Mouse (Mus musculus): ENCODE measurements around the gene Hip1. TPM values are rescaled to one million over a fixed set of nuclear protein-coding genes. Genes with fewer than 3 reads are reported as not detected.

Hip1 gene
- polyA plus RNA-seq, 1 experiment from 2014 or later, result 46.9 TPM

DNA sequence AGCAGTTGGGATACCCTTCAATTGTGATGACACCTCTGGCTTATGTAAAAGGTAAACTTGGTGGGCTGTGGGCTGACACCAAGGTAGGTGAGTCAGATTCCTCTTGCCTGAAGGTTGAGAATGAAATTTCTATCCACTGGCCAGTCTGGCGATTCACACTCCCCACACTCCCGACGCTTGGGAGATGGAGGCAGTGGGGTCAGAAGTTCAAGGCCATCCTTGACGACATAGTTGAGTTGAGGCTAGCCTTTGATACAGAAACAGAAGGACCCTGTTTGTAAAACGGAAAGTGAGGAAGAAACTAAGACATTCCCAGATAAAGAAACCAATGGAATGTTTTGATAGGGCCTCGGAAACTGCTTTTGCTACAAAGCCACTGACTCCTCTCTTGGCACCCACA lies 145.5 kb downstream of the Hip1 start:
- H3K9me3 ChIP-seq (ENCODE audit: control insufficient read depth, low read depth, low read length), result no peaks in the 10 kb centered on the region
- WGBS, result 66% methylated on average over 6 of the region's 6 CpGs
- no peak for ATAC-seq (ENCODE audit: insufficient number of reproducible peaks, insufficient read depth, low FRiP score, low read depth)

DNA sequence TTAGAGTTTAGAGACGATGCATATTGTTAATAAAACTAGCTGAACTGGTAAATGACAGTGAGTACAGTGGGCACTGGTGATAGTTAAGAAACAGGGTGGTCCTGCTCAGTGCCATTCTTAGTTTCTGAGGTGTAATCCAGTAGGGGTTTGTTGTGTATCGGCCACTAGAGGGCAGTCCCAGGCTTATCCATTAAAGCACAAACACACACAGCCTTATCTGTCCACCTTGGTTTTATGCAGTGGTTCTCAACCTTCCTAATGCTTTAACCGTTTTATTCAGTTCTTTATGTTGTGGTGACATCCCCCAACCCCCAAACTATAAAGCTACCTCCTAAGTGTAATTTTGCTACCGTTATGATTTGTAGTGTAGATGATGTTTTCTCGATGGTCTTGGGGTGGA lies 149.1 kb downstream of the Hip1 start:
- Histone ChIP-seq H3K27ac (ENCODE audit: low read length) (no peak overlapping the region), H3K9ac (replicated peaks; ENCODE audit: low read depth, low read length) (no peak overlapping the region), H3K4me1 (ENCODE audit: control insufficient read depth, insufficient read depth, low read length) (peaks cover 10% of the 10 kb centered on the region; the same call in 1 of the 2 replicates), H3K4me3 (ENCODE audit: low read depth, low read length) (no peak overlapping the region), H3K4me2 (replicated peaks; ENCODE audit: low read depth, low read length) (no peak overlapping the region), H3K9me3 (ENCODE audit: control insufficient read depth, low read depth, low read length) (no peaks in the 10 kb centered on the region), H3K27me3 (ENCODE audit: control insufficient read depth, insufficient read depth, low read length) (no peaks in the 10 kb centered on the region), H3K36me3 (ENCODE audit: control insufficient read depth, insufficient read depth, low read length) (peaks cover 15% of the 10 kb centered on the region)
- 50% methylated on average over 5 of the region's 5 CpGs for WGBS
- no peak for ATAC-seq (ENCODE audit: insufficient number of reproducible peaks, insufficient read depth, low FRiP score, low read depth)

More for the DNA sequence above, 145.5 kb downstream of the Hip1 start:
- no peak overlapping the region for H3K27ac ChIP-seq (ENCODE audit: low read length)
- no peak overlapping the region for H3K4me2 ChIP-seq (replicated peaks; ENCODE audit: low read depth, low read length)
- no peaks in the 10 kb centered on the region for H3K36me3 ChIP-seq (ENCODE audit: control insufficient read depth, insufficient read depth, low read length)
- no peak overlapping the region for H3K4me3 ChIP-seq (ENCODE audit: low read depth, low read length)
- H3K4me1 ChIP-seq (ENCODE audit: control insufficient read depth, insufficient read depth, low read length), result no peaks in the 10 kb centered on the region
- no peak overlapping the region for H3K9ac ChIP-seq (replicated peaks; ENCODE audit: low read depth, low read length)
- H3K27me3 ChIP-seq (ENCODE audit: control insufficient read depth, insufficient read depth, low read length), result no peaks in the 10 kb centered on the region

DNA sequence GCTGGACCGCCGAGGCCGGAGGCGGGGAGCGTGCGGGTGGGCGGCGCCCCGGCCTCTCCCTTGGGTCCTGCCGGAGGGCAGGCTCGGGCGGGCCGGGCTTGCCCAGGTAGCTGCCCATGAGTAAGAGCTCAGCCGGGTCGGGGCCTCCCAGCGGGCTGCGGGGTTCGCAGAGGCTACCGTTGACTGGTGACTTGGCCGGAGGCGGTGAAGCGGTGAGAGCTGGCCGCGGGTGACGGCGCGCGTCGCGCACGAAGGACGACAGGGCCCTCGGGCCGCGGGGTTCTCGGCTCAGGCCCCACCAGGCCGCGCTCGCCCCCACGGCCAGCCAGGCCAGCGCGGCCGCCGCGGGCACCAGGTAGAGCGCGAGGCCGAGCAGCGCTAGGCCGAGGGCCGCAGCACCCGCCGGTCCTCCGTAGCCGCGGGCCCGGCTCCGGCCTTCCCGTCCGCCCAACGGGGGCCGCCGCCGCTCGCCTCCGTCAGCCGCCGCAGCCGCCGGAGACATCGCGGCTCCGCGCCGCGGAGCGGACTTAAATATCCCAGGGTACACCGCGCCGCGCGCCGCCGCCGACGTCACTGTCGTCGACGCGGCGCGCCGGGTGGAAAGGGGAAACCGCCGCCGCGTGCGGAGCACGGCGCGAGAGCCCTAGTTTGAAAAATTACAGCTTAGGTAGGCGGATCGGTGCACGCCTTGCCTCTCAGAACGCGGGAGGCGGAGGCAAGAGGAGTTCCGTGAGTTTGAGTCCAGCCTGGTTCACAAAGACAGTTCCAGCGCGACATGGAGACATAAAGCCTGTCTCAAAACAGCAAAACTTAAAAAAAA lies 150.7 kb downstream of the Hip1 start, which contains the start of gene Pom121:
Gene Pom121 (minus strand): TSS at position 543 of the 820 bp plus-strand sequence.
- H3K27me3 ChIP-seq (ENCODE audit: control insufficient read depth, insufficient read depth, low read length), result no peaks in the 10 kb centered on the region
- peaks cover 10% of the 10 kb centered on the region; the same call in 1 of the 2 replicates for H3K4me1 ChIP-seq (ENCODE audit: control insufficient read depth, insufficient read depth, low read length)
- ATAC-seq (ENCODE audit: insufficient number of reproducible peaks, insufficient read depth, low FRiP score, low read depth), result peak; percentile 89
- peak within 1 kb of the TSS; percentile 84 for H3K27ac ChIP-seq (ENCODE audit: low read length)
- peak within 1 kb of the TSS; percentile 92 for H3K4me3 ChIP-seq (ENCODE audit: low read depth, low read length)
- peak within 1 kb of the TSS; percentile 70 for H3K4me2 ChIP-seq (replicated peaks; ENCODE audit: low read depth, low read length)
- peaks cover 30% of the 10 kb centered on the region for H3K36me3 ChIP-seq (ENCODE audit: control insufficient read depth, insufficient read depth, low read length)
- WGBS, result under 1% methylated on average over 87 of the region's 110 CpGs
- H3K9me3 ChIP-seq (ENCODE audit: control insufficient read depth, low read depth, low read length), result no peaks in the 10 kb centered on the region
- H3K9ac ChIP-seq (replicated peaks; ENCODE audit: low read depth, low read length), result peak within 1 kb of the TSS; percentile 97

DNA sequence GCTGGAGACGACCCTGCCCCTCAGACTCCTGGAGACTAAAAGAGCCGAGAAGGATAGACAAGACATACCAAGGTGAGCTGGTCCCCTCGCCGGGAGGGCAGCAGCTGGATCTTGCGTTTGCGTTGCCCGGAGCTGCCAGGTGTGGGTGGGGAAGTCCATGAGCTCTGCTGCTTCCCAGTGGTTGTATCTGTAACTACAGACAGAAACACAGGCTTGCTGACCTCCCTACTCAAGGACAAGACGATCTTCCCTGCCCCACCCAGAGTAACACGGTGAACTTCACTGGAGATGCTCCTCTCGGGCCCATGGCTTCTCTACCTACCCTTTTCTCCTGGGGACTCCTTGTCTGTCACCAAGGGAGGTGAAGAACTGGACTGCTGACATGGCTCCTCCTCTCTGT lies 161.1 kb downstream of the Hip1 start:
- 83% methylated on average over 10 of the region's 10 CpGs for WGBS
- Histone ChIP-seq H3K4me2 (replicated peaks; ENCODE audit: low read depth, low read length) (no peak overlapping the region), H3K27me3 (ENCODE audit: control insufficient read depth, insufficient read depth, low read length) (no peaks in the 10 kb centered on the region), H3K9me3 (ENCODE audit: control insufficient read depth, low read depth, low read length) (no peaks in the 10 kb centered on the region), H3K36me3 (ENCODE audit: control insufficient read depth, insufficient read depth, low read length) (peaks cover 91% of the 10 kb centered on the region), H3K9ac (replicated peaks; ENCODE audit: low read depth, low read length) (no peak overlapping the region), H3K4me1 (ENCODE audit: control insufficient read depth, insufficient read depth, low read length) (no peaks in the 10 kb centered on the region), H3K27ac (ENCODE audit: low read length) (no peak overlapping the region), H3K4me3 (ENCODE audit: low read depth, low read length) (no peak overlapping the region)
- ATAC-seq (ENCODE audit: insufficient number of reproducible peaks, insufficient read depth, low FRiP score, low read depth), result no peak

- no peaks in the 10 kb centered on the region for H3K27me3 ChIP-seq (ENCODE audit: control insufficient read depth, insufficient read depth, low read length)
- 86% methylated on average over 7 of the region's 7 CpGs for WGBS
These were observed 162.2 kb downstream of the Hip1 start for GRCm38 (mm10) chr5:135382746-135383145.

DNA sequence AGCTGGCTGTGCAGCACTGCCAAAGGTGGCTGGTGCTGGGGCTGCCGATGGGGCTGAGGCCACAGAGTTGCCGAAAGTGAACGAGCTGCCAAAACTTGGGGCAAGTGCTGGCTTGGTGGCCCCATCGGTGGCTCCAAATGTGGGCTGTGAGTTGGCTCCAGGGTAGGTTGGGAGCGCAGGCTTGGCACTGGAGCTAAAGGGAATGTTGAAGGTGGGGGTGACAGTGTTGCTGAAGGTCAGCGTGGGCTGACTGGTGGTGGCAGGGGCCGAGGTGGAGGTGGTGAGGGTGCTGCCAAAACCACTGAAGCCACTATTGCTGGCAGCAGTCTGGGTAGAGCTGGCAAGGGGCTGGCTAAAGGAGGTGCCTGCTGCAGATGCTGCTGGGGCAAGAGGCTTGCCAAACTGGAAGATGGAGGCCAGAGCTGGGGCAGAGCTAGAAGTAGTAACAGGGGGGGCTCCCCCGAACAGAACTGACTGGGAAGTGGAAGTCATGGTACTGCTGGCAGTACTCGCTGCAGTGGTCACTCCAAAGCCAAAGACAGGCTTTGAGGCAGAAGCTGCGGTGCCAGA lies 163.5 kb downstream of the Hip1 start:
- no peak for ATAC-seq (ENCODE audit: insufficient number of reproducible peaks, insufficient read depth, low FRiP score, low read depth)
- Histone ChIP-seq H3K4me2 (replicated peaks; ENCODE audit: low read depth, low read length) (no peak overlapping the region), H3K36me3 (ENCODE audit: control insufficient read depth, insufficient read depth, low read length) (peaks cover 87% of the 10 kb centered on the region), H3K9me3 (ENCODE audit: control insufficient read depth, low read depth, low read length) (no peaks in the 10 kb centered on the region), H3K9ac (replicated peaks; ENCODE audit: low read depth, low read length) (no peak overlapping the region), H3K27me3 (ENCODE audit: control insufficient read depth, insufficient read depth, low read length) (no peaks in the 10 kb centered on the region), H3K27ac (ENCODE audit: low read length) (no peak overlapping the region), H3K4me1 (ENCODE audit: control insufficient read depth, insufficient read depth, low read length) (no peaks in the 10 kb centered on the region), H3K4me3 (ENCODE audit: low read depth, low read length) (no peak overlapping the region)
- 91% methylated on average over 10 of the region's 10 CpGs for whole genome bisulfite sequencing

More at GRCm38 (mm10) chr5:135382746-135383145, 162.2 kb downstream of the Hip1 start:
- H3K4me1 ChIP-seq (ENCODE audit: control insufficient read depth, insufficient read depth, low read length), result no peaks in the 10 kb centered on the region
- H3K36me3 ChIP-seq (ENCODE audit: control insufficient read depth, insufficient read depth, low read length), result peaks cover 92% of the 10 kb centered on the region
- H3K27ac ChIP-seq (ENCODE audit: low read length), result no peak overlapping the region
- ATAC-seq (ENCODE audit: insufficient number of reproducible peaks, insufficient read depth, low FRiP score, low read depth), result no peak
- no peaks in the 10 kb centered on the region for H3K9me3 ChIP-seq (ENCODE audit: control insufficient read depth, low read depth, low read length)
- no peak overlapping the region for H3K4me3 ChIP-seq (ENCODE audit: low read depth, low read length)
- H3K4me2 ChIP-seq (replicated peaks; ENCODE audit: low read depth, low read length), result no peak overlapping the region
- H3K9ac ChIP-seq (replicated peaks; ENCODE audit: low read depth, low read length), result no peak overlapping the region

DNA sequence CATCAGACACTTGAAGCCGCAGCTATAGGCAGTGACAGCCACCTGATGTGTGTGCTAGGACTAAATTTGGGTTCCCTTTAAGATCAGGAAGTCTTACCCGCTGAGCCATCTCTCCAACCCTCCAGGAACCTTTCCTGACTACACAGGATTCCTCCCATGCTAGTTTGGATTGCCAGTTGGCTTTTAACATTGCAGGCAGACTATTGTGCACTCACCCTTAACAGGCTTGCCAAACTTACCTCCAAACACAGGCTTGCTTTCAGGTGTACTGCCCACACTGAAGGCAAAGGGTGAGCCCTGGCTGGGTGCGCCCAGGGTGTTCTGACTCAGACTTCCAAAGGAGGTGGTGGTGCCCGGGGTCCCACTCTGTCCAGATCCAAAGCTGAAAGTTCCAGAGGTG lies 164.2 kb downstream of the Hip1 start:
- Histone ChIP-seq H3K9me3 (ENCODE audit: control insufficient read depth, low read depth, low read length) (no peaks in the 10 kb centered on the region), H3K4me3 (ENCODE audit: low read depth, low read length) (no peak overlapping the region), H3K4me2 (replicated peaks; ENCODE audit: low read depth, low read length) (no peak overlapping the region), H3K36me3 (ENCODE audit: control insufficient read depth, insufficient read depth, low read length) (peaks cover 91% of the 10 kb centered on the region), H3K27ac (ENCODE audit: low read length) (no peak overlapping the region), H3K9ac (replicated peaks; ENCODE audit: low read depth, low read length) (no peak overlapping the region), H3K4me1 (ENCODE audit: control insufficient read depth, insufficient read depth, low read length) (no peaks in the 10 kb centered on the region), H3K27me3 (ENCODE audit: control insufficient read depth, insufficient read depth, low read length) (no peaks in the 10 kb centered on the region)
- WGBS, result 94% methylated on average over 4 of the region's 4 CpGs
- no peak for ATAC-seq (ENCODE audit: insufficient number of reproducible peaks, insufficient read depth, low FRiP score, low read depth)

GRCm38 (mm10) chr5:135376341-135376740 lies 168.6 kb downstream of the Hip1 start:
- no peak for ATAC-seq (ENCODE audit: insufficient number of reproducible peaks, insufficient read depth, low FRiP score, low read depth)
- no peaks in the 10 kb centered on the region for H3K27me3 ChIP-seq (ENCODE audit: control insufficient read depth, insufficient read depth, low read length)
- H3K4me1 ChIP-seq (ENCODE audit: control insufficient read depth, insufficient read depth, low read length), result no peaks in the 10 kb centered on the region
- no peak overlapping the region for H3K9ac ChIP-seq (replicated peaks; ENCODE audit: low read depth, low read length)
- WGBS, result 65% methylated on average over 2 of the region's 2 CpGs
- H3K36me3 ChIP-seq (ENCODE audit: control insufficient read depth, insufficient read depth, low read length), result peaks cover 84% of the 10 kb centered on the region
- H3K27ac ChIP-seq (ENCODE audit: low read length), result no peak overlapping the region
- H3K4me2 ChIP-seq (replicated peaks; ENCODE audit: low read depth, low read length), result no peak overlapping the region
- no peak overlapping the region for H3K4me3 ChIP-seq (ENCODE audit: low read depth, low read length)
- H3K9me3 ChIP-seq (ENCODE audit: control insufficient read depth, low read depth, low read length), result no peaks in the 10 kb centered on the region
